Mouse (Mus musculus) liver, postnatal 0 days (tissue): ENCODE measurements around the gene Rnf141.

Experiments used
- CTCF ChIP-seq: sonication (generic); IDR thresholded peaks from 2 replicates; pipeline ENCODE4 v1.5.1; 2016; ENCODE audit warnings: antibody characterized with exemption, low read depth
- EP300 ChIP-seq: IDR thresholded peaks from 2 replicates; pipeline ENCODE4 v1.6.1; 2016; ENCODE audit warnings: antibody characterized with exemption, low read depth, mild to moderate bottlenecking

- TF ChIP-seq EP300 = no peak
- TF ChIP-seq CTCF = no peak
These were observed 22.2 kb downstream of the Rnf141 start for GRCm38 (mm10) chr7:110822055-110822454.
